Mouse (Mus musculus) heart, embryonic 11.5 days (tissue): Measurements from ENCODE around the gene Cnst. TPM values are rescaled to one million over a fixed set of nuclear protein-coding genes. Genes with fewer than 3 reads are reported as not detected.

Experiments used
- ATAC-seq: fragments of 200-750 bp; cut with Nextera tagmentation; replicated peaks from 2 replicates; pipeline ENCODE4 v1.8.0; 2017; ENCODE audit warnings: moderate library complexity; ENCODE audit not compliant: insufficient number of reproducible peaks, low FRiP score, low TSS enrichment
- H3K27ac ChIP-seq: fragments of 300-500 bp; sonication (generic); 2 replicates; pipeline ENCODE4 v1.5.1; 2014; ENCODE audit warnings: mild to moderate bottlenecking, low read depth, low read length
- H3K27me3 ChIP-seq: fragments of 300-500 bp; sonication (generic); 2 replicates; pipeline ENCODE4 v1.6.1; 2014; ENCODE audit warnings: mild to moderate bottlenecking, low read length, mixed read lengths; ENCODE audit not compliant: control insufficient read depth, insufficient read depth
- H3K36me3 ChIP-seq: fragments of 300-500 bp; sonication (generic); 2 replicates; pipeline ENCODE4 v1.6.1; 2014; ENCODE audit warnings: mild to moderate bottlenecking, low read length, moderate library complexity, mixed read lengths; ENCODE audit not compliant: control insufficient read depth, insufficient read depth
- H3K4me1 ChIP-seq: fragments of 300-500 bp; sonication (generic); 2 replicates; pipeline ENCODE4 v1.6.1; 2014; ENCODE audit warnings: low read length; ENCODE audit not compliant: control insufficient read depth, insufficient read depth
- H3K4me2 ChIP-seq: fragments of 300-500 bp; sonication (generic); 2 replicates; pipeline ENCODE4 v1.6.1; 2014; ENCODE audit warnings: mild to moderate bottlenecking, moderate library complexity
- H3K4me3 ChIP-seq: fragments of 300-500 bp; sonication (generic); 2 replicates; pipeline ENCODE4 v1.5.1; 2014; ENCODE audit warnings: low read depth, low read length
- H3K9ac ChIP-seq: fragments of 300-500 bp; sonication (generic); 2 replicates; pipeline ENCODE4 v1.6.1; 2014; ENCODE audit warnings: mild to moderate bottlenecking, low read depth, low read length, moderate library complexity
- H3K9me3 ChIP-seq: fragments of 300-500 bp; sonication (generic); replicated peaks from 2 replicates; pipeline ENCODE4 v1.6.1; 2016; ENCODE audit warnings: low read length; ENCODE audit not compliant: control insufficient read depth
- WGBS: fragments of 180-500 bp; shearing (Covaris S2); extraction: QIAGEN DNeasy Blood & Tissue Kit; methylation state at CpG from one replicate; pipeline ENCODE4 v1.1.7; 2014; ENCODE audit not compliant: insufficient replicate concordance; 5-methylcytosine and 5-hydroxymethylcytosine counted together
- polyA plus RNA-seq: library from polyadenylated mRNA; unstranded; fragments of >200 nt; fragmentation: Nextera tagmentation; extraction: Ambion mirVana; gene quantifications from 2 replicates; pipeline ENCODE4 v1.2.1, GENCODE M21; 2014

Gene Cnst
- polyA plus RNA-seq, 1 experiment from 2014 or later = 13.2 TPM

- H3K4me3 ChIP-seq = no peak overlapping the region
- ATAC-seq = no peak
Measured at GRCm38 (mm10) chr1:179578625-179579024, 32.5 kb downstream of the Cnst start.

GRCm38 (mm10) chr1:179580200-179580599, 34.0 kb downstream of the Cnst start:
- Histone ChIP-seq H3K4me1 (peaks cover 12% of the 10 kb centered on the region; the same call in 1 of the 2 replicates), H3K4me2 (no peak overlapping the region), H3K9ac (no peak overlapping the region), H3K27ac (no peak overlapping the region), H3K9me3 (no peaks in the 10 kb centered on the region), H3K36me3 (no peaks in the 10 kb centered on the region; the same call in 1 of the 2 replicates), H3K27me3 (no peaks in the 10 kb centered on the region), H3K4me3 (no peak overlapping the region)
- no peak for ATAC-seq
- 61% methylated on average over 8 of the region's 8 CpGs for WGBS

More at GRCm38 (mm10) chr1:179578625-179579024, 32.5 kb downstream of the Cnst start:
- no peaks in the 10 kb centered on the region for H3K27me3 ChIP-seq
- no peak overlapping the region for H3K27ac ChIP-seq
- H3K4me2 ChIP-seq = no peak overlapping the region
- H3K9me3 ChIP-seq = no peaks in the 10 kb centered on the region
- peaks cover 8% of the 10 kb centered on the region; the same call in 1 of the 2 replicates for H3K4me1 ChIP-seq
- H3K9ac ChIP-seq = no peak overlapping the region
- no peaks in the 10 kb centered on the region; the same call in 1 of the 2 replicates for H3K36me3 ChIP-seq
- WGBS = 65% methylated on average over 6 of the region's 6 CpGs

DNA sequence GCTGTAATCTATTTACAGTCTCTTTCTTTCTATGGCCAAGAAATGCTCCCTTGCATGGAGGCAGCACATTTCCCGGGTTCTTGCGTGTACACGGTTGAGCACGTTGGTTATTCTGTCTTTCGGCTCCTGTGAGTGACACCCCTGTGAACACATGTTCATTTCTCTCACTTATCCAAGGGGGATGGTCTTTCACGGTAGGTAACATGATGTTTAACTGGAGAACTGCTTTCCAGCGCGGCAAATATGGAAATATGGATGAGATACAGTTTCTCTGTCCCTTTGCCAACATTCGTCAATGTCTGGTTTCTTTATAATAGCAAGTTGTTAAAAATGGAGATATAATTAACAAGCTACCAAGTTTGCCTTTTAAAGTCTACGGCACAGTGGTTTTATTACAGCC, 35.3 kb downstream of the Cnst start:
- peaks cover 21% of the 10 kb centered on the region for H3K4me1 ChIP-seq
- no peak overlapping the region; the same call in 1 of the 2 replicates for H3K4me2 ChIP-seq
- no peak for ATAC-seq
- H3K9me3 ChIP-seq = no peaks in the 10 kb centered on the region
- no peaks in the 10 kb centered on the region for H3K27me3 ChIP-seq
- no peaks in the 10 kb centered on the region; the same call in 1 of the 2 replicates for H3K36me3 ChIP-seq
- H3K27ac ChIP-seq = no peak overlapping the region
- 91% methylated on average over 10 of the region's 10 CpGs for WGBS
- no peak overlapping the region for H3K4me3 ChIP-seq
- no peak overlapping the region for H3K9ac ChIP-seq

GRCm38 (mm10) chr1:179582021-179582433, 35.9 kb downstream of the Cnst start:
- H3K27ac ChIP-seq = peak overlapping the region; percentile 7; the same call in 1 of the 2 replicates
- no peak overlapping the region for H3K4me3 ChIP-seq
- peak overlapping the region; percentile 14; the same call in 1 of the 2 replicates for H3K4me2 ChIP-seq
- ATAC-seq = no peak
- no peak overlapping the region for H3K9ac ChIP-seq
- H3K27me3 ChIP-seq = no peaks in the 10 kb centered on the region
- peaks cover 25% of the 10 kb centered on the region for H3K4me1 ChIP-seq
- WGBS = 33% methylated on average over 6 of the region's 6 CpGs
- no peaks in the 10 kb centered on the region for H3K9me3 ChIP-seq
- H3K36me3 ChIP-seq = no peaks in the 10 kb centered on the region; the same call in 1 of the 2 replicates

- H3K36me3 ChIP-seq = no peaks in the 10 kb centered on the region; the same call in 1 of the 2 replicates
- ATAC-seq = no peak
- no peak overlapping the region for H3K9ac ChIP-seq
- no peaks in the 10 kb centered on the region for H3K9me3 ChIP-seq
- WGBS = 83% methylated on average over 3 of the region's 3 CpGs
- H3K27ac ChIP-seq = no peak overlapping the region
- no peaks in the 10 kb centered on the region for H3K27me3 ChIP-seq
- H3K4me3 ChIP-seq = no peak overlapping the region
- no peak overlapping the region for H3K4me2 ChIP-seq
- peaks cover 31% of the 10 kb centered on the region for H3K4me1 ChIP-seq
Measured at GRCm38 (mm10) chr1:179583090-179583489, 36.9 kb downstream of the Cnst start.

DNA sequence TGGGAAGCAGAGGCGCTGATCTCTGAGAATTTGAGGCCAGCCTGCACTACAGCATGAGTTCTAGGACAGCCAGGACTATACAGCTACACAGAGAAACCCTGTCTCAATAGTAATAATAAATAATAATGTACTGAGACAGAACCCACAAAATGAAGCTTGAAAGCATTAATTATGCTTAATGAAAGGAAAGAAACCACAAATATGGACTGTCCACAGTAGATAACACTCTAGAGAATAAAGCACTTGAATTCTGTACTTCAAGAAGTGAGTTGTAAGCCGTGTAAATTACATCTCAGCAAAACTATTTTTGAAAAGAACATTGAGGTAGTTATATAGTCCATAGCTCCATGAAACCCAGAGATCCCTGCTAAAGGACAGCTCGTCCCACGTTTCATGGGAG, 38.0 kb downstream of the Cnst start:
- H3K27ac ChIP-seq = no peak overlapping the region
- no peak for ATAC-seq
- no peaks in the 10 kb centered on the region for H3K27me3 ChIP-seq
- no peak overlapping the region for H3K9ac ChIP-seq
- H3K4me3 ChIP-seq = no peak overlapping the region
- no peak overlapping the region for H3K4me2 ChIP-seq
- H3K4me1 ChIP-seq = peaks cover 34% of the 10 kb centered on the region
- 81% methylated on average over 4 of the region's 4 CpGs for WGBS
- H3K36me3 ChIP-seq = no peaks in the 10 kb centered on the region; the same call in 1 of the 2 replicates
- no peaks in the 10 kb centered on the region for H3K9me3 ChIP-seq

GRCm38 (mm10) chr1:179585646-179586045, 39.5 kb downstream of the Cnst start:
- Histone ChIP-seq H3K4me3 (no peak overlapping the region), H3K9me3 (no peaks in the 10 kb centered on the region), H3K4me1 (peaks cover 34% of the 10 kb centered on the region), H3K27me3 (no peaks in the 10 kb centered on the region), H3K36me3 (no peaks in the 10 kb centered on the region), H3K4me2 (no peak overlapping the region), H3K9ac (no peak overlapping the region), H3K27ac (no peak overlapping the region)
- ATAC-seq = no peak
- WGBS = 88% methylated on average over 9 of the region's 9 CpGs

GRCm38 (mm10) chr1:179586430-179587095, 40.4 kb downstream of the Cnst start:
- Histone ChIP-seq H3K27ac (0 out of 2 replicates have a peak overlapping the region, but pooled peaks have one; percentile 22), H3K4me1 (peaks cover 34% of the 10 kb centered on the region), H3K9ac (no peak overlapping the region), H3K4me3 (no peak overlapping the region), H3K36me3 (no peaks in the 10 kb centered on the region), H3K4me2 (no peak overlapping the region), H3K27me3 (no peaks in the 10 kb centered on the region), H3K9me3 (no peaks in the 10 kb centered on the region)
- ATAC-seq = no peak
- 59% methylated on average over 3 of the region's 3 CpGs for WGBS

GRCm38 (mm10) chr1:179588230-179588629, 42.1 kb downstream of the Cnst start:
- Histone ChIP-seq H3K36me3 (no peaks in the 10 kb centered on the region), H3K9me3 (no peaks in the 10 kb centered on the region), H3K27me3 (no peaks in the 10 kb centered on the region), H3K27ac (no peak overlapping the region), H3K9ac (no peak overlapping the region), H3K4me3 (no peak overlapping the region), H3K4me2 (no peak overlapping the region), H3K4me1 (peaks cover 28% of the 10 kb centered on the region)
- no peak for ATAC-seq
- WGBS = 75% methylated on average over 4 of the region's 4 CpGs
